Mouse (Mus musculus) G1E (cell line): ENCODE data around the gene Map4k5.

Experiments used
- CTCF ChIP-seq: IDR thresholded peaks from 2 replicates; pipeline ENCODE4 v1.5.1; 2012; ENCODE audit warnings: low read depth, low read length, inconsistent platforms, mixed read lengths
- GATA1 ChIP-seq: IDR thresholded peaks from 2 replicates; pipeline ENCODE4 v1.6.1; 2012; ENCODE audit warnings: borderline replicate concordance, low read length, inconsistent platforms, mixed read lengths
- GATA2 ChIP-seq: IDR thresholded peaks from 2 replicates; pipeline ENCODE4 v1.6.1; 2012; ENCODE audit warnings: low read depth, low read length, inconsistent platforms, borderline replicate concordance
- POLR2AphosphoS5 ChIP-seq: IDR thresholded peaks from 2 replicates; pipeline ENCODE4 v1.6.1; 2012; ENCODE audit warnings: low read depth, low read length, inconsistent platforms; ENCODE audit not compliant: insufficient replicate concordance
- TAL1 ChIP-seq: conservative IDR thresholded peaks from 2 replicates; pipeline ENCODE4 v1.6.1; 2012; ENCODE audit warnings: low read depth, low read length, inconsistent platforms, mixed read lengths

DNA sequence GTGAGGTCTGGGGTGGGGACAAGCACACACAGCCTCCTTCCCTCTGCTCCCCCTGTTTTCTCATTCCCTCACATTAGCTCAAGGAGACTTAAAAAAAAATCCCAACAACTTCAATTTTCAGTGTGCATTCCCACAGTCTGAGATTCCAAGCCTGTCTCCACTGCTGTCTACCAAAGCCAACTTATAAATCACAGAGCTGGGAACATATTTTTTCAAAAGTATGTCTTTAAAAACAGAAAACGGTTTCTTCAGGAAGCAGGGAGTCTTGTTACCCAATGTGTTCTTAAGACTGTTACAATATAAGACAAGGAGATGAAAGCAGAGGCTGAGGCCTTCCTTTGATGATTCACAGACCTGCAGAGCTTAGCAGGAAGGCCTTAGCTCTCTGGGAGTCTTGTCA is 81.0 kb downstream of the Map4k5 start:
- TF ChIP-seq CTCF = no peak
- no peak for TF ChIP-seq GATA1
- no peak for TF ChIP-seq TAL1
- no peak for TF ChIP-seq GATA2
- TF ChIP-seq POLR2AphosphoS5 = no peak
